Mouse (Mus musculus): ENCODE results near the gene Klhdc1.
A peak's percentile ranks its signal among the peaks of the same experiment; 100 is the strongest.

DNA sequence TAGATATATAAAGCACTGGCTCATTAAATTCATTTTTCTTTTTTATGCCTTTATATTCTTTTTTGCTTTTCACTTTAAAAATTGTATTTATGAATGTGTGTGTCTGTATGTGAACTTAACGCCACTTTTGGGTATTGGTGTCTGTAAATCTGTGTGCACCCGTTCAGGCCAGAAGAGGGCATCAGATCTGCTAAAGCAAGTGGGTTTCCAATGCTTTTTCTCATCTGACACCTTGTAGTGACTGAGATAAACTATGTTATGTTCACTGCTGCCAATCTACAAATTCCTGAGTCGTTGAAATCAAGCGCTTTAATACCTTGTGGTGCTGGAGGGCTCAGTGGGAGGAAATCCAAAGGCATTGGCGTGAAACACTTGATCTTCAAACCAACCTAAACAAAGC lies 29.9 kb upstream of the Klhdc1 start:
- no peak for TF ChIP-seq POLR2A (IDR thresholded peaks at IDR 0.05; ENCODE audit: insufficient read depth, low read depth, low read length)
- peak; percentile 64 for TF ChIP-seq CTCF (IDR thresholded peaks at IDR 0.05)
- TF ChIP-seq EP300 (IDR thresholded peaks at IDR 0.05; ENCODE audit: insufficient read depth, low read depth, low read length): no peak
